14 mouse cellular contexts compared by ENCODE assay signal in genomic region chr16:35233329-35233728, GRCm38 (mm10).
"Had no signal": no experiment of that assay in that cellular context is flagged by ENCODE, and none has a peak within 500 bp of the region (broad histone marks: within the 10 kb centered on the region; RNA-seq: fewer than 3 reads in every experiment).

No protein-coding gene starts in this region.

- H3K36me3 ChIP-seq: limb, embryonic 15.5 days; liver, embryonic 12.5 days; midbrain, embryonic 12.5 days; neural tube, embryonic 13.5 days had no signal

- H3K27ac ChIP-seq: kidney, postnatal 0 days; limb, embryonic 15.5 days; liver, embryonic 12.5 days; midbrain, embryonic 12.5 days had no signal

- DNase-seq: kidney, postnatal 36 days; lung, embryonic 14.5 days; lung, postnatal 10 days; lung, postnatal 4 days; retina, postnatal 1 day; right cerebral cortex, postnatal 4 days; spleen, adult 18-20 months; thymus, adult 18-20 months had no signal

- H3K9ac ChIP-seq: limb, embryonic 15.5 days; liver, embryonic 12.5 days; lung, embryonic 14.5 days; midbrain, embryonic 12.5 days; neural tube, embryonic 13.5 days had no signal

- H3K4me1 ChIP-seq: liver, embryonic 12.5 days had no signal

- H3K4me2 ChIP-seq: limb, embryonic 15.5 days; liver, embryonic 12.5 days; lung, embryonic 14.5 days; midbrain, embryonic 12.5 days; neural tube, embryonic 13.5 days had no signal

- H3K4me3 ChIP-seq: limb, embryonic 15.5 days; liver, embryonic 12.5 days; midbrain, embryonic 12.5 days; neural tube, embryonic 13.5 days had no signal

- H3K9me3 ChIP-seq: limb, embryonic 15.5 days; liver, embryonic 12.5 days; midbrain, embryonic 12.5 days; neural tube, embryonic 13.5 days had no signal

- H3K27me3 ChIP-seq: limb, embryonic 15.5 days; midbrain, embryonic 12.5 days; neural tube, embryonic 13.5 days had no signal

- ATAC-seq: liver, embryonic 12.5 days; midbrain, embryonic 16.5 days had no signal
